Mouse (Mus musculus) CH12.LX (cell line): ENCODE results near the gene Cpne5.

Experiments
- CHD1 ChIP-seq: IDR thresholded peaks from 2 replicates; pipeline ENCODE4 v1.6.1; 2012; ENCODE audit warnings: low read depth, low read length, improper control_type of control experiment, inconsistent platforms
- TBP ChIP-seq: conservative IDR thresholded peaks from 2 replicates; pipeline ENCODE4 v1.6.1; 2011; ENCODE audit warnings: low read depth, low read length, improper control_type of control experiment

DNA sequence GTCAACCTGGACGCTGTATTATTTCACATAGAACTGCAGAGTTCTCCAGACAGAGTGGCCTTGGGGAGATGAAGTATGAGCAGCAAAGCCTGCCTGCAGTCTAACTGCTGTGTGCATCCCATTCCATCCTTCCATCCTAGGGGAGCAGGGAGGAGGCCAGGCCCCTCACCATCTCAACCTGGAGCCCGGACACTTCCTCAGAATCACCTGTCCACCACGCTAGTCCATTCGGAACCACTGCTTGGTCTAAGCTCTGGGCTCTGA is 23.8 kb downstream of the Cpne5 start:
- TF ChIP-seq CHD1 (no peak), TBP (no peak)
